Mouse (Mus musculus) gastrocnemius, adult 2 months (tissue): Measurements from ENCODE around the gene Hoxc10. TPM values are rescaled to one million over a fixed set of nuclear protein-coding genes. Genes with fewer than 3 reads are reported as not detected.

ENCODE experiments used
- DNase-seq: peaks from one replicate; pipeline ENCODE4 v3.0.0; 2022
- H3K27ac ChIP-seq: fragments of 200-600 bp; 2 replicates; pipeline ENCODE4 v1.8.1; 2022; ENCODE audit warnings: mild to moderate bottlenecking
- H3K4me3 ChIP-seq: fragments of 200-600 bp; 2 replicates; pipeline ENCODE4 v1.8.1; 2022; ENCODE audit warnings: mild to moderate bottlenecking, moderate library complexity
- CTCF ChIP-seq: fragments of 200-600 bp; IDR thresholded peaks from 2 replicates; pipeline ENCODE4 v1.8.1; 2022; ENCODE audit warnings: antibody characterized with exemption, mild to moderate bottlenecking, moderate library complexity
- intact Hi-C: fragments of 180-260 bp; cut with DNase I; formaldehyde crosslinking; loops from one replicate; pipeline ENCODE4 v1.15.1; 2025
- total RNA-seq, 2 experiments: library from RNA; stranded (reverse); gene quantifications; 2 replicates each; pipeline ENCODE4 v1.2.3; 2021

The Hoxc10 gene
- total RNA-seq, 2 experiments from 2014 or later = 72.4 to 84.8 TPM

DNA sequence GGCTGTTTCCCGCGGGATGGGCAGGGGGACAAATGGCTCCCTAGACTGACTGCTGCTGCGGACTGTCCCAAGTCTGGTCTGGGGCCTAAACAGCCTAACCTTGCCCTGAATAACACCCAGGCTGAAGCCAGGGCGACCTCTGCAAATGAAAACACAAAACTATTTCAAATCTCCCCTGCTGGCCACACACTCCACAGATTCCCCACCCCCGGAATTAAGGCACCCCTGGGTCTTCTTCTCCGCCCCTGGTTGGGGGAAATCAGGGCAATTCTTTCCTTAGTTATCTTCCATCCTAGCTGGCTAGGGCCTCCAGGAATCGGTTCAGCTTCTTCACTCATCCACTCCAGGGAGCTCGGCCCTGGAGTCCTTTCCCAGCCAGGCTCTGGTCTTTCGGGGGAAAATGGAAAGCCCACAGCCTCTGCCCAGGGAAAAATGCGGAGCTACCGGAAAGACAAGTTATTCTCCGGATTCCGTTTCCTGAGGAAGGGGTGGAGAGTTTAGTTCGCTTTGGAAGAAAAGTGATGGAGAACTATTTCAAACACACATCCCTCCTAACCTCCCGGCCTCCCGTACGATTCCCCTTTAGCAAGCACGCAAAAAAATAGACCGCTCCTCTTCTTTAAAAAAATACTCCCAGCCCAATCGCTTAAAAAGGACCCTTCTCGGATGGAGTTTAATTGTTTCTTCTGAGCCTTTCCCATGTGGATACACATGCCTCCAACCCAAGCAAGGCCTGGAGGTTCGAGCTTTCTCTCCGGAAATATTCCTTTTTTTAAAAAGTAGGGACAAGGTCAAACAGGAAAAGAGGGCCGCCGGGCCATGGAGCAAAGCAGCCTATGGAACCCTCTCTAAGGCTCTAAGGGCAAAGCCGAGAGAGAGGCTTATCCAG, 1.3 kb upstream of the Hoxc10 start:
- Histone ChIP-seq H3K4me3 (peak overlapping the region; percentile 93), H3K27ac (peak overlapping the region; percentile 99)
- intact Hi-C loops = loop anchor here (5.0 kb wide), 1 partner anchor 342 kb away; no protein-coding TSS in a partner anchor
- DNase-seq = peak; percentile 51
- TF ChIP-seq CTCF = 0 out of 2 replicates have a peak, but pooled peaks have one; percentile 1

GRCm38 (mm10) chr15:102965892-102966775, 462 bp upstream of the Hoxc10 start:
- DNase-seq = peak; percentile 98
- Histone ChIP-seq H3K27ac (peak overlapping the region; percentile 99), H3K4me3 (peak overlapping the region; percentile 93)
- TF ChIP-seq CTCF = peak; percentile 93
- intact Hi-C loops = loop anchor here (1.0 to 5.0 kb wide), 3 partner anchors 15 to 341 kb away; no protein-coding TSS in a partner anchor

DNA sequence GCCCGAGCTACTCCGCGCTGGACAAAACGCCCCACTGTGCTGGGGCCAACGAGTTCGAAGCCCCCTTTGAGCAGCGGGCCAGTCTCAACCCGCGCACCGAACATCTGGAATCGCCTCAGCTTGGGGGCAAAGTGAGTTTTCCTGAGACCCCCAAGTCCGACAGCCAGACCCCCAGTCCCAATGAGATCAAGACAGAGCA, 615 bp downstream of the Hoxc10 start, which contains the start of gene Hoxc5:
Gene Hoxc5 (plus strand): TSS at position 132 of the 199 bp plus-strand sequence.
- Histone ChIP-seq H3K4me3 (peak within 1 kb of the TSS; percentile 93), H3K27ac (peak within 1 kb of the TSS; percentile 99)
- intact Hi-C loops = loop anchor here (2.0 to 5.0 kb wide), 2 partner anchors 14 to 340 kb away; no protein-coding TSS in a partner anchor
- TF ChIP-seq CTCF = no peak
- no peak for DNase-seq

DNA sequence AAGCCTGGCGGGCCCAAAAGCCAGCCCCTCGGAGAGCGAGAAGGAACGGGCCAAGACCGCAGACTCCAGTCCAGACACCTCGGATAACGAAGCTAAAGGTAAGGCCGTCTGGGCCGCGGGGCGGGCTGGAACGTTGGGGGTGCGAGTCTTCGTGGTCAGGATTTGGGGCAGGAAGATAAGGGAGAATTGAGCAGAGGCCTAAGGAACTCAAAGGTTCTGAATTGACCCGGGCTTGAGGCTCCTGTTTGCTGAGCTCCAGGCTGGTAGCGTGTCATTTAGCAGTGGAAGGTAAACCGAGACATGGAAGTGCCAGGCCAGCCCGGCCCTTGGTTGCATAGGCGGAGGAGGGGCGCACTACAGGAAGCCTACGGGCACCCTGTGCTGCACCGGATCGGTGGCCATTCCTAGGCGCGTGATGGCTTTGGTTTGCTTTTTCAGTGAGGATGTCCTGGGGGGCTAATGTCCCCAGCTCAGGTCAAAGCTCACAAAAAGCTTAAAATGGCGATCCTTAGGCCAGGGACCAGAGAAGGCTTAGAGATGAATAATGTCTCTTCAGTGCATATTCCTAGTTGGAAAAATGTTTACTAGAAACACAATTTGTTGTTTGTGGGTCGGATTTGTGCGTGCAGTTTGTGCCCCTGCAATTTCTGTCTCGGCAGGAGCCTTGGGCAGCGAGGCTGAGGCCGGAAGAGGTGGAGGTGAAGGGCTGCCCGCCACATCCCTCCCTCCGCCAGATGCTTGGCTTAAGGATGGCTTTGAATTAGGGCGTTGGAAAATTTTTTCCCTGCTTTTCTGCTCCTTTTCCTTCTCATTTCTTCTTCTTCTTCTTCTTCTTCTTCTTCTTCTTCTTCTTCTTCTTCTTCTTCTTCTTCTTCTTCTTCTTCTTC, 1.2 kb downstream of the Hoxc10 start:
- intact Hi-C loops = loop anchor here (2.0 to 5.0 kb wide), 2 partner anchors 13 to 340 kb away; no protein-coding TSS in a partner anchor
- Histone ChIP-seq H3K27ac (peak overlapping the region; percentile 99), H3K4me3 (peak overlapping the region; percentile 93)
- peak; percentile 69 for DNase-seq
- TF ChIP-seq CTCF = no peak

DNA sequence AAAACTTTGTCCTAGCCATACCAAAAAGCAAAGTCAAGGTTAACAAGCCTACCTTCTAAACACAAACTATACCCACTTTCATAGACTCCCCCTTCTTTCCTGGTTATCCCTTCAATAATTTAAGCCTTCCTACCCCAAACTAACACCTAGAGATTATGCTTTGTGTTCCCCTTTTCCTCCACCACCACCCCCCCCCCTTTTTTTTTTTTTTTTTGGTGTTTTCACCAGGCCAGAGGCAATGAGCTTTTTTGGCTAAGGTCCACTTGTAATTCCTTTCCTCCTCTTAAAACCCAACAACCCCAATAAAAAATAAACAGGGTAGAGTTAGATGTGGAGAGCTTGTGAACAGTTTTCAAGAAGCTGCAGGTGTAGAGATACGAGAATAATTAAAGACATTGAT, 2.7 kb downstream of the Hoxc10 start:
- no peak for DNase-seq
- Histone ChIP-seq H3K27ac (peak overlapping the region; percentile 99), H3K4me3 (peak overlapping the region; percentile 93)
- no peak for TF ChIP-seq CTCF
- intact Hi-C loops = loop anchor here (5.0 kb wide), 1 partner anchor 338 kb away; no protein-coding TSS in a partner anchor

- H3K27ac ChIP-seq = peak overlapping the region; percentile 99
- H3K4me3 ChIP-seq = peak overlapping the region; percentile 53
- TF ChIP-seq CTCF = peak; percentile 52
- intact Hi-C loops = no loop called here
- DNase-seq = peak; percentile 59
Observed at GRCm38 (mm10) chr15:102970740-102971139, 4.1 kb downstream of the Hoxc10 start.

DNA sequence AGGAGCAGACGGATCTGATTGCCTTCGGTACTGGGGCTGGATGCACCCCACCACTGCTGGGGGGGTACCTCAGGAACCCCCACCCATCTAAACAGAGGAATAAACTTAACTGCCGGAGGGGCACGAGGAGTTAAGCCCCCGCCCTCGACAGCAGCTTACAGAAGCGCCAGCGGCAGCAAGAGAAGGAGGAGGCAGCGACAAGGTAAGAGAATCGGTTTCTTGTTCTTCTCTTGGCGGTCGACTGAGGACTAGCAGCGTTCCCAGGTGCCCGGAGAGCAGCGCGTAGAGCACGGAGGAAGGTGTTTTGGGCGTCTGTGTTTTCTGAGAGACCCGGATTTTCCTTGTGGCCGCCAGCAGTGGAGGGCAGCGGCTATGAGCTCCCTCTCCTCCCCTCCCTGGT, 5.7 kb downstream of the Hoxc10 start:
- no peak for TF ChIP-seq CTCF
- intact Hi-C loops = no loop called here
- H3K4me3 ChIP-seq = peak overlapping the region; percentile 65
- DNase-seq = no peak
- H3K27ac ChIP-seq = peak overlapping the region; percentile 99

DNA sequence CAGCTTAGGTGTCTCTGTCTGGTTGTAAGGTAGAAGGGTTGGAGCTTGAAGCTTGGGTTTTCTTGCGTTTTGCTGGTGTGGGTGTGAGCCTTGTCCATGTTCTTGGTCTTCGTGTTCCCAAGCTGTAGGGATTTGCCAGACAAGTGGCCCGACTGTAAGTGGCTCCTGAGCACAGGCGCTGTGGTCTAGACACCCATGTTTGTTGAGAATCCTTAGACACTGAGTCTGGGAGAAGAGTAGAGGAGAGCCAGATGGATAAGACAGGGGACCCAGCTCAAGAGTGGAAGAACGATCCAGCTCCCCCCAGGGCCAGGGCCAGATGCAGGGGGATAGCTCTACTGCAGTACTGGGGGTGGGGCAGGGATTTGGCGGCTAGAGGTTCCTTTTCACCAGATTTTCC, 6.2 kb downstream of the Hoxc10 start:
- H3K4me3 ChIP-seq = peak overlapping the region; percentile 65
- H3K27ac ChIP-seq = peak overlapping the region; percentile 99
- intact Hi-C loops = no loop called here
- no peak for TF ChIP-seq CTCF
- DNase-seq = no peak

DNA sequence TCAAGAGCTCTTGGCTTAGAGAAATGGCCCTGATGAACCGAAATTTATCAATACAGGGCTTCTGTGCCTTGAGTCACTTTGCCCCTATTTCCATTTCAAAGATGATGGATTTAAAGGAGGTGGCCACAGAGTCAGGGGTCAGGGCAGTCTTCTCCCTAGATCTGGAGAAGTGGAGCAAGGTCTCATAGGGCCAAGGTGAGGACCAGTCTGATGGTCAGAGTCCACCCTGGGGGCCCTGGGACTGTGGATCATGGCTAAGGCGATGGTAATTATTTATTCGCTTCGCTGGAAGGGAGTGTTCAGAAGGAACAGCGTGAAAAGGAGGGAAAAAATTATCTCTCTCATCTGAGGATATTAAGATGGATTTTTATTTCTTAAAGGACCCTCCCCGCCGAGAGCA, 8.4 kb downstream of the Hoxc10 start:
- DNase-seq = peak; percentile 16
- no peak for TF ChIP-seq CTCF
- Histone ChIP-seq H3K27ac (peak overlapping the region; percentile 91), H3K4me3 (peak overlapping the region; percentile 85)
- intact Hi-C loops = no loop called here

GRCm38 (mm10) chr15:102975688-102976111, 9.1 kb downstream of the Hoxc10 start:
- peak overlapping the region; percentile 85 for H3K4me3 ChIP-seq
- H3K27ac ChIP-seq = peak overlapping the region; percentile 91
- DNase-seq = peak; percentile 69
- no peak for TF ChIP-seq CTCF
- intact Hi-C loops = no loop called here

DNA sequence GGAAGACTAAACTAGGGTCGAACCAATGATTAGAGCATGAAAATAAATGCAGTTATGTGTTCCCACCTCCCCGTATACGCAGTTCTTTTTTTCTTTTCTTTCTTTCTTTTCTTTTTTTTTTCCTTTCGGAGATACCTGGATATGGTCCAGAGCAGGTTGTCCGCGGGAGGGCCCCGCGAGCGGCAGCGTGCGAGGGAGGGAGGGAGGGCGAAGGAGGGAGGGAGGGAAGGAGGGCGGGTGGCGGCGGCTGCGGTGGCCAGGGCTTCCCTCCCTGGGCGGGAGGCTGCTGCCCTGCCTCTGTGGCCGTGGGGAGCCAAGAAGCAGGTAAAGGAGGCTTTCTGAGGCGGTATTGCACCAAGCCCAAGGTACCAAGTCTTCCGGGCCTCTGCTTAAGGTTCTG, 9.6 kb downstream of the Hoxc10 start, which contains the start of gene Hoxc9:
Gene Hoxc9 (plus strand): TSS at position 269 of the 400 bp plus-strand sequence.
- TF ChIP-seq CTCF = no peak
- DNase-seq = peak; percentile 67
- Histone ChIP-seq H3K27ac (peak within 1 kb of the TSS; percentile 91), H3K4me3 (peak within 1 kb of the TSS; percentile 85)
- intact Hi-C loops = no loop called here
